Mouse (Mus musculus): ENCODE data around the gene Antxr1. TPM values are rescaled to one million over a fixed set of nuclear protein-coding genes. Genes with fewer than 3 reads are reported as not detected.

Gene Antxr1
- polyA plus RNA-seq, 1 experiment from 2014 or later = 5.2 TPM

GRCm38 (mm10) chr6:87294904-87295303, 40.7 kb downstream of the Antxr1 start:
- Histone ChIP-seq H3K27me3 (ENCODE audit: insufficient read depth, low read length) (no peaks in the 10 kb centered on the region; the same call in 1 of the 2 replicates), H3K9me3 (ENCODE audit: low read length) (no peaks in the 10 kb centered on the region), H3K4me3 (ENCODE audit: low read length) (no peak overlapping the region), H3K36me3 (ENCODE audit: insufficient read depth, low read length) (no peaks in the 10 kb centered on the region), H3K4me1 (ENCODE audit: insufficient read depth, low read length) (peaks cover 15% of the 10 kb centered on the region; the same call in 1 of the 2 replicates), H3K27ac (ENCODE audit: low read length) (no peak overlapping the region), H3K4me2 (replicated peaks; ENCODE audit: low read depth, low read length) (no peak overlapping the region), H3K9ac (replicated peaks; ENCODE audit: low read length) (no peak overlapping the region)
- no peak for ATAC-seq (ENCODE audit: low FRiP score, low TSS enrichment)
- 69% methylated on average over 3 of the region's 3 CpGs for WGBS

GRCm38 (mm10) chr6:87292911-87293851, 42.4 kb downstream of the Antxr1 start:
- no peak for ATAC-seq (ENCODE audit: low FRiP score, low TSS enrichment)
- Histone ChIP-seq H3K9ac (replicated peaks; ENCODE audit: low read length) (no peak overlapping the region), H3K27ac (ENCODE audit: low read length) (0 out of 2 replicates have a peak overlapping the region, but pooled peaks have one; percentile 20), H3K4me2 (replicated peaks; ENCODE audit: low read depth, low read length) (no peak overlapping the region), H3K27me3 (ENCODE audit: insufficient read depth, low read length) (no peaks in the 10 kb centered on the region; the same call in 1 of the 2 replicates), H3K4me3 (ENCODE audit: low read length) (no peak overlapping the region), H3K36me3 (ENCODE audit: insufficient read depth, low read length) (no peaks in the 10 kb centered on the region), H3K4me1 (ENCODE audit: insufficient read depth, low read length) (peaks cover 15% of the 10 kb centered on the region; the same call in 1 of the 2 replicates), H3K9me3 (ENCODE audit: low read length) (no peaks in the 10 kb centered on the region)
- WGBS = 65% methylated on average over 18 of the region's 18 CpGs

- H3K9ac ChIP-seq (replicated peaks; ENCODE audit: low read length) = no peak overlapping the region
- 79% methylated on average over 6 of the region's 6 CpGs for WGBS
- no peak for ATAC-seq (ENCODE audit: low FRiP score, low TSS enrichment)
- no peak overlapping the region for H3K4me3 ChIP-seq (ENCODE audit: low read length)
- no peaks in the 10 kb centered on the region for H3K9me3 ChIP-seq (ENCODE audit: low read length)
- H3K27me3 ChIP-seq (ENCODE audit: insufficient read depth, low read length) = peaks cover 13% of the 10 kb centered on the region
- H3K4me1 ChIP-seq (ENCODE audit: insufficient read depth, low read length) = peaks cover 8% of the 10 kb centered on the region
- no peaks in the 10 kb centered on the region for H3K36me3 ChIP-seq (ENCODE audit: insufficient read depth, low read length)
- H3K4me2 ChIP-seq (replicated peaks; ENCODE audit: low read depth, low read length) = no peak overlapping the region
- no peak overlapping the region for H3K27ac ChIP-seq (ENCODE audit: low read length)
Measured at GRCm38 (mm10) chr6:87287251-87287650, 48.4 kb downstream of the Antxr1 start.

GRCm38 (mm10) chr6:87285365-87285749, 50.3 kb downstream of the Antxr1 start:
- H3K36me3 ChIP-seq (ENCODE audit: insufficient read depth, low read length) = no peaks in the 10 kb centered on the region
- WGBS = 57% methylated on average over 7 of the region's 7 CpGs
- no peak overlapping the region for H3K4me3 ChIP-seq (ENCODE audit: low read length)
- H3K9ac ChIP-seq (replicated peaks; ENCODE audit: low read length) = no peak overlapping the region
- no peak for ATAC-seq (ENCODE audit: low FRiP score, low TSS enrichment)
- H3K27me3 ChIP-seq (ENCODE audit: insufficient read depth, low read length) = peaks cover 17% of the 10 kb centered on the region
- peaks cover 14% of the 10 kb centered on the region for H3K4me1 ChIP-seq (ENCODE audit: insufficient read depth, low read length)
- H3K4me2 ChIP-seq (replicated peaks; ENCODE audit: low read depth, low read length) = no peak overlapping the region
- H3K27ac ChIP-seq (ENCODE audit: low read length) = no peak overlapping the region
- H3K9me3 ChIP-seq (ENCODE audit: low read length) = no peaks in the 10 kb centered on the region

GRCm38 (mm10) chr6:87284716-87285364, 50.8 kb downstream of the Antxr1 start:
- no peak overlapping the region for H3K4me2 ChIP-seq (replicated peaks; ENCODE audit: low read depth, low read length)
- peaks cover 17% of the 10 kb centered on the region for H3K27me3 ChIP-seq (ENCODE audit: insufficient read depth, low read length)
- no peaks in the 10 kb centered on the region for H3K9me3 ChIP-seq (ENCODE audit: low read length)
- H3K4me1 ChIP-seq (ENCODE audit: insufficient read depth, low read length) = peaks cover 14% of the 10 kb centered on the region
- no peak overlapping the region for H3K4me3 ChIP-seq (ENCODE audit: low read length)
- H3K9ac ChIP-seq (replicated peaks; ENCODE audit: low read length) = no peak overlapping the region
- no peaks in the 10 kb centered on the region for H3K36me3 ChIP-seq (ENCODE audit: insufficient read depth, low read length)
- no peak overlapping the region for H3K27ac ChIP-seq (ENCODE audit: low read length)
- no peak for ATAC-seq (ENCODE audit: low FRiP score, low TSS enrichment)
- WGBS = 44% methylated on average over 11 of the region's 11 CpGs

GRCm38 (mm10) chr6:87282346-87282781, 53.3 kb downstream of the Antxr1 start:
- Histone ChIP-seq H3K9me3 (ENCODE audit: low read length) (no peaks in the 10 kb centered on the region), H3K4me1 (ENCODE audit: insufficient read depth, low read length) (peaks cover 26% of the 10 kb centered on the region), H3K27ac (ENCODE audit: low read length) (peak overlapping the region; percentile 7; the same call in 1 of the 2 replicates), H3K9ac (replicated peaks; ENCODE audit: low read length) (no peak overlapping the region), H3K4me3 (ENCODE audit: low read length) (no peak overlapping the region), H3K36me3 (ENCODE audit: insufficient read depth, low read length) (no peaks in the 10 kb centered on the region), H3K4me2 (replicated peaks; ENCODE audit: low read depth, low read length) (no peak overlapping the region), H3K27me3 (ENCODE audit: insufficient read depth, low read length) (peaks cover 26% of the 10 kb centered on the region)
- 18% methylated on average over 8 of the region's 8 CpGs for WGBS
- peak; percentile 95 for ATAC-seq (ENCODE audit: low FRiP score, low TSS enrichment)

- ATAC-seq (ENCODE audit: low FRiP score, low TSS enrichment) = no peak
- H3K27ac ChIP-seq (ENCODE audit: low read length) = no peak overlapping the region
- H3K9me3 ChIP-seq (ENCODE audit: low read length) = no peaks in the 10 kb centered on the region
- peaks cover 26% of the 10 kb centered on the region for H3K27me3 ChIP-seq (ENCODE audit: insufficient read depth, low read length)
- H3K4me3 ChIP-seq (ENCODE audit: low read length) = no peak overlapping the region
- H3K4me2 ChIP-seq (replicated peaks; ENCODE audit: low read depth, low read length) = no peak overlapping the region
- peaks cover 32% of the 10 kb centered on the region for H3K4me1 ChIP-seq (ENCODE audit: insufficient read depth, low read length)
- H3K9ac ChIP-seq (replicated peaks; ENCODE audit: low read length) = no peak overlapping the region
- 83% methylated on average over 4 of the region's 4 CpGs for WGBS
- no peaks in the 10 kb centered on the region for H3K36me3 ChIP-seq (ENCODE audit: insufficient read depth, low read length)
Measured at GRCm38 (mm10) chr6:87281771-87282170, 53.9 kb downstream of the Antxr1 start.

GRCm38 (mm10) chr6:87278151-87278550, 57.5 kb downstream of the Antxr1 start:
- H3K9ac ChIP-seq (replicated peaks; ENCODE audit: low read length) = no peak overlapping the region
- peaks cover 14% of the 10 kb centered on the region for H3K27me3 ChIP-seq (ENCODE audit: insufficient read depth, low read length)
- 36% methylated on average over 5 of the region's 5 CpGs for WGBS
- H3K4me1 ChIP-seq (ENCODE audit: insufficient read depth, low read length) = peaks cover 38% of the 10 kb centered on the region
- ATAC-seq (ENCODE audit: low FRiP score, low TSS enrichment) = no peak
- H3K4me3 ChIP-seq (ENCODE audit: low read length) = no peak overlapping the region
- peak overlapping the region; percentile 57; the same call in 1 of the 2 replicates for H3K27ac ChIP-seq (ENCODE audit: low read length)
- no peak overlapping the region for H3K4me2 ChIP-seq (replicated peaks; ENCODE audit: low read depth, low read length)
- peaks cover 8% of the 10 kb centered on the region for H3K36me3 ChIP-seq (ENCODE audit: insufficient read depth, low read length)
- H3K9me3 ChIP-seq (ENCODE audit: low read length) = peaks cover 6% of the 10 kb centered on the region

- Histone ChIP-seq H3K4me1 (ENCODE audit: insufficient read depth, low read length) (peaks cover 37% of the 10 kb centered on the region), H3K4me3 (ENCODE audit: low read length) (no peak overlapping the region), H3K9me3 (ENCODE audit: low read length) (peaks cover 6% of the 10 kb centered on the region), H3K9ac (replicated peaks; ENCODE audit: low read length) (no peak overlapping the region), H3K4me2 (replicated peaks; ENCODE audit: low read depth, low read length) (no peak overlapping the region), H3K36me3 (ENCODE audit: insufficient read depth, low read length) (peaks cover 8% of the 10 kb centered on the region), H3K27ac (ENCODE audit: low read length) (peak overlapping the region; percentile 57; the same call in 1 of the 2 replicates), H3K27me3 (ENCODE audit: insufficient read depth, low read length) (peaks cover 16% of the 10 kb centered on the region)
- peak; percentile 29; the same call in 1 of the 2 replicates for ATAC-seq (ENCODE audit: low FRiP score, low TSS enrichment)
- WGBS = 23% methylated on average over 3 of the region's 3 CpGs
Measured at GRCm38 (mm10) chr6:87277527-87277926, 58.1 kb downstream of the Antxr1 start.
